15 mouse cellular contexts compared by ENCODE assay signal in the genomic region with DNA sequence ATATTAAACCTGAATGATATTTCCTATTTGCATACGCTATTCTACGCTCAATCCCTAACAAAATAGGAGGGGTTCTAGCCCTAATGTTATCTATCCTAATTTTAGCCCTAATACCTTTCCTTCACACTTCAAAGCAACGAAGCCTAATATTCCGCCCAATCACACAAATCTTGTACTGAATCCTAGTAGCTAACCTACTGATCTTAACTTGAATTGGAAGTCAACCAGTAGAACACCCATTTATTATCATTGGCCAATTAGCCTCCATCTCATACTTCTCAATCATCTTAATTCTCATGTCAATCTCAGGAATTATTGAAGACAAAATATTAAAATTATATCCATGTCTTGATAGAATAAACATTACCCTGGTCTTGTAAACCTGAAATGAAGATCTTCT.
DNase-seq lines count a peak whose midpoint lies in the region; ATAC-seq lines count a peak whose summit lies in the region.
"Had no signal": no experiment of that assay in that cellular context is flagged by ENCODE, and none has a peak within 500 bp of the region (broad histone marks: within the 10 kb centered on the region; RNA-seq: fewer than 3 reads in every experiment).

No protein-coding gene starts in this region.

- DNase-seq in 416B (ENCODE audit: low read depth) = peak; percentile 61
- DNase-seq in NIH3T3 (ENCODE audit: low read depth) = peak; percentile 26
- peak; percentile 1 for DNase-seq in mesoderm, embryonic 11.5 days (ENCODE audit: low read depth, low spot score)
- DNase-seq in spleen, postnatal 10 days (ENCODE audit: low spot score in 2 of 2) = no peak
- DNase-seq in heart, adult 8-10 months (ENCODE audit: low spot score) = no peak
- DNase-seq in kidney, postnatal 14 days = no peak
- DNase-seq: adrenal gland, adult 2 months; cerebellum, adult 9-10 months; kidney, adult 8-10 months; spleen, adult 18-20 months; thymus, adult 18-20 months had no signal

- peak; percentile 45 for ATAC-seq in erythroid progenitor cell, adult 5-6 weeks (replicated peaks; ENCODE audit: low FRiP score, poor library complexity, severe bottlenecking)
- ATAC-seq: inflammation-experienced regulatory T-cells, adult 6 months; liver, embryonic 12.5 days; midbrain, embryonic 15.5 days had no signal

Comparison
In these comparisons a context has a peak if more than half of its experiments do, and no peak if none do; other contexts are left out.
1. DNase-seq: peak in 416B (single experiment), NIH3T3 (single experiment) and mesoderm, embryonic 11.5 days (single experiment); none in spleen, postnatal 10 days (0 of 2), heart, adult 8-10 months (single experiment) and kidney, postnatal 14 days (single experiment).